Mouse (Mus musculus) G1E (cell line): ENCODE results near the gene Smok2b.
"Not testable (repeated sequence)": the region's sequence is repeated elsewhere in the genome, so short reads cannot be mapped to it uniquely, and the experiment has no call there.

Experiments
- CTCF ChIP-seq: IDR thresholded peaks from 2 replicates; pipeline ENCODE4 v1.5.1; 2012; ENCODE audit warnings: low read depth, low read length, inconsistent platforms, mixed read lengths
- GATA2 ChIP-seq: IDR thresholded peaks from 2 replicates; pipeline ENCODE4 v1.6.1; 2012; ENCODE audit warnings: low read depth, low read length, inconsistent platforms, borderline replicate concordance
- POLR2AphosphoS5 ChIP-seq: IDR thresholded peaks from 2 replicates; pipeline ENCODE4 v1.6.1; 2012; ENCODE audit warnings: low read depth, low read length, inconsistent platforms; ENCODE audit not compliant: insufficient replicate concordance
- TAL1 ChIP-seq: conservative IDR thresholded peaks from 2 replicates; pipeline ENCODE4 v1.6.1; 2012; ENCODE audit warnings: low read depth, low read length, inconsistent platforms, mixed read lengths

- TF ChIP-seq CTCF, GATA2, POLR2AphosphoS5, TAL1: not testable (repeated sequence)
These were observed at the start of gene Smok2b for GRCm38 (mm10) chr17:13229957-13230356.
